Mouse (Mus musculus) 3134 (cell line): Measurements from ENCODE around the gene Alyref.
"Not testable (repeated sequence)": the region's sequence is repeated elsewhere in the genome, so short reads cannot be mapped to it uniquely, and the experiment has no call there.

Source experiments
- DNase-seq: peaks from one replicate; pipeline ENCODE4 v3.0.0-alpha.2; 2011; ENCODE audit warnings: low spot score; ENCODE audit not compliant: insufficient read length; ENCODE audit errors: extremely low read depth

The Alyref gene

GRCm38 (mm10) chr11:120575046-120575445, 23.1 kb downstream of the Alyref start:
- no peak for DNase-seq

GRCm38 (mm10) chr11:120574278-120574600, 23.9 kb downstream of the Alyref start:
- no peak for DNase-seq

- no peak for DNase-seq
Measured at GRCm38 (mm10) chr11:120573585-120574277, 24.4 kb downstream of the Alyref start.

GRCm38 (mm10) chr11:120572752-120573584, 25.2 kb downstream of the Alyref start, which contains the start of gene P4hb:
Gene P4hb (minus strand): TSS chr11:120573253.
- peak; percentile 100 for DNase-seq

GRCm38 (mm10) chr11:120572417-120572751, 25.8 kb downstream of the Alyref start:
- DNase-seq = no peak

GRCm38 (mm10) chr11:120571754-120572416, 26.3 kb downstream of the Alyref start:
- DNase-seq = no peak

GRCm38 (mm10) chr11:120571122-120571521, 27.0 kb downstream of the Alyref start:
- DNase-seq = no peak

- DNase-seq = no peak
Measured at GRCm38 (mm10) chr11:120568324-120568723, 29.8 kb downstream of the Alyref start.

GRCm38 (mm10) chr11:120565114-120565513, 33.1 kb downstream of the Alyref start:
- no peak for DNase-seq

GRCm38 (mm10) chr11:120562949-120563348, 35.2 kb downstream of the Alyref start:
- no peak for DNase-seq

- DNase-seq = no peak
Measured at GRCm38 (mm10) chr11:120560952-120561728, 37.0 kb downstream of the Alyref start.

- not testable (repeated sequence) for DNase-seq
Measured at GRCm38 (mm10) chr11:120558843-120559242, 39.3 kb downstream of the Alyref start.

- DNase-seq = no peak
Measured at GRCm38 (mm10) chr11:120555260-120555659, 42.9 kb downstream of the Alyref start.

- peak; percentile 84 for DNase-seq
Measured at GRCm38 (mm10) chr11:120554834-120555233, 43.3 kb downstream of the Alyref start.

GRCm38 (mm10) chr11:120552736-120553135, 45.4 kb downstream of the Alyref start:
- DNase-seq = peak; percentile 51

- no peak for DNase-seq
Measured at GRCm38 (mm10) chr11:120550810-120551440, 47.2 kb downstream of the Alyref start, which contains the start of gene Ppp1r27. Gene Ppp1r27 (minus strand): TSS chr11:120551132.

GRCm38 (mm10) chr11:120549986-120550809, 48.0 kb downstream of the Alyref start:
- DNase-seq = no peak

GRCm38 (mm10) chr11:120549168-120549945, 48.8 kb downstream of the Alyref start, which contains the start of gene Mcrip1:
Gene Mcrip1 (minus strand): TSS chr11:120549727.
- DNase-seq = peak; percentile 88

GRCm38 (mm10) chr11:120548786-120549167, 49.4 kb downstream of the Alyref start:
- DNase-seq = no peak
